Mouse (Mus musculus): ENCODE measurements at regions not wholly inside any gene's neighbourhood (a gene's known extent, or its start where the extent isn't known, plus 50 kb on each side); places are given as distances from the start of the nearest gene placed in this dataset.

- TF ChIP-seq CTCF (IDR thresholded peaks at IDR 0.05), result no peak
- TF ChIP-seq EP300 (IDR thresholded peaks at IDR 0.05), result no peak
Observed at GRCm38 (mm10) chr10:37323689-37324088, 185.0 kb upstream of the Marcks start.
